ENCODE assay signal across 30 mouse cellular contexts in the genomic region with DNA sequence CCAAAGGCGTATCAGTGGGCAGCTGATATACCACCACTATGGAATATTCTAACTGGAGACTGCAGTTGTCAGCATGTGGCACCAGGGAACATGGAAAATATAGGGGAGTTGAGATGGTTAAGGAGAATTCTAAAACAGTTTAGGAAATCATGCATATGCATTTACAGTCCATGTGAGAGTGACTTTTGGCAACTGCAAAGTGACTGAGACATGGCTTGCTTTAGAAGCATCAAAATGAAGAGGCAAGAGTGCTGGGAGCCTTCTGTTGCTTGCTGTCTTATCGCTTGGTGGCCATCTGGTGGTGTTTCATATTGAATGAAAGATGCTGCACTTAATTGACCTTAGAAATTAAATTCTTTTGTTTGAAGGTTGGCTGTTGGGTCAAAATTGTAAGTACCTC. TPM values are rescaled to one million over a fixed set of nuclear protein-coding genes. Genes with fewer than 3 reads are reported as not detected.
DNase-seq lines count a peak whose midpoint lies in the region; ATAC-seq and TF ChIP-seq lines count a peak whose summit lies in the region.
"Had no signal": no experiment of that assay in that cellular context is flagged by ENCODE, and none has a peak within 500 bp of the region (broad histone marks: within the 10 kb centered on the region; RNA-seq: fewer than 3 reads in every experiment).

No protein-coding gene starts in this region.

- H3K9ac ChIP-seq in forebrain, embryonic 15.5 days (replicated peaks), result no peak overlapping the region
- no peak overlapping the region for H3K9ac ChIP-seq in forebrain, embryonic 12.5 days
- H3K9ac ChIP-seq: embryonic facial prominence, embryonic 12.5 days; heart, embryonic 12.5 days; kidney, embryonic 15.5 days; liver, embryonic 15.5 days; lung, embryonic 15.5 days; midbrain, embryonic 15.5 days; neural tube, embryonic 13.5 days had no signal

- H3K27ac ChIP-seq in cerebellum, adult 2 months (ENCODE audit: insufficient read depth, low read length), result no peak overlapping the region
- H3K27ac ChIP-seq in forebrain, embryonic 15.5 days (replicated peaks), result no peak overlapping the region
- H3K27ac ChIP-seq in forebrain, embryonic 12.5 days, result no peak overlapping the region
- H3K27ac ChIP-seq: embryonic facial prominence, embryonic 12.5 days; hindbrain, embryonic 10.5 days; hindbrain, postnatal 0 days; kidney, embryonic 15.5 days; limb, embryonic 10.5 days; liver, embryonic 15.5 days; lung, embryonic 15.5 days; midbrain, embryonic 15.5 days; neural tube, embryonic 13.5 days had no signal

- no peak for TF ChIP-seq POLR2A in cerebellum, adult 2 months (IDR thresholded peaks at IDR 0.05; ENCODE audit: borderline replicate concordance, insufficient read depth, low read length)

- no peaks in the 10 kb centered on the region for H3K27me3 ChIP-seq in cerebellum, adult 2 months (ENCODE audit: control insufficient read depth, insufficient read depth, low read length)
- H3K27me3 ChIP-seq in forebrain, embryonic 15.5 days, result no peaks in the 10 kb centered on the region
- H3K27me3 ChIP-seq in forebrain, embryonic 12.5 days, result no peaks in the 10 kb centered on the region
- H3K27me3 ChIP-seq: embryonic facial prominence, embryonic 12.5 days; heart, embryonic 12.5 days; kidney, embryonic 15.5 days; liver, embryonic 15.5 days; lung, embryonic 15.5 days; midbrain, embryonic 15.5 days; neural tube, embryonic 13.5 days had no signal

- H3K4me3 ChIP-seq in cerebellum, adult 2 months (replicated peaks; ENCODE audit: insufficient read depth, low read depth, low read length), result no peak overlapping the region
- H3K4me3 ChIP-seq in forebrain, embryonic 15.5 days, result no peak overlapping the region
- H3K4me3 ChIP-seq in forebrain, embryonic 12.5 days (replicated peaks), result no peak overlapping the region
- H3K4me3 ChIP-seq: embryonic facial prominence, embryonic 12.5 days; erythroblast, embryonic 14.5 days; heart, embryonic 12.5 days; hindbrain, embryonic 10.5 days; kidney, embryonic 15.5 days; limb, embryonic 10.5 days; liver, embryonic 15.5 days; lung, embryonic 15.5 days; midbrain, embryonic 15.5 days; myocyte; neural tube, embryonic 13.5 days had no signal

- WGBS in cerebellum, adult 2 months, result 48% methylated on average over 2 of the region's 2 CpGs
- 72% methylated on average over 2 of the region's 2 CpGs for WGBS in forebrain, embryonic 15.5 days
- 93% methylated on average over 2 of the region's 2 CpGs for WGBS in forebrain, embryonic 12.5 days

- H3K4me2 ChIP-seq in forebrain, embryonic 15.5 days (replicated peaks), result no peak overlapping the region
- no peak overlapping the region for H3K4me2 ChIP-seq in forebrain, embryonic 12.5 days
- H3K4me2 ChIP-seq: embryonic facial prominence, embryonic 12.5 days; heart, embryonic 12.5 days; kidney, embryonic 15.5 days; liver, embryonic 15.5 days; lung, embryonic 15.5 days; midbrain, embryonic 15.5 days; neural tube, embryonic 13.5 days had no signal

- ATAC-seq in cerebellum, adult (ENCODE audit: insufficient number of reproducible peaks, low FRiP score, low TSS enrichment), result no peak
- 0 out of 2 replicates have a peak, but pooled peaks have one; percentile 35 for ATAC-seq in forebrain, embryonic 15.5 days (replicated peaks)
- ATAC-seq in forebrain, embryonic 12.5 days (ENCODE audit: low FRiP score), result no peak
- ATAC-seq: hindbrain, postnatal 0 days; midbrain, embryonic 15.5 days had no signal

- no peaks in the 10 kb centered on the region for H3K9me3 ChIP-seq in forebrain, embryonic 15.5 days
- H3K9me3 ChIP-seq in forebrain, embryonic 12.5 days, result no peaks in the 10 kb centered on the region
- H3K9me3 ChIP-seq: embryonic facial prominence, embryonic 12.5 days; heart, embryonic 12.5 days; hindbrain, embryonic 10.5 days; kidney, embryonic 15.5 days; limb, embryonic 10.5 days; liver, embryonic 15.5 days; lung, embryonic 15.5 days; midbrain, embryonic 15.5 days; neural tube, embryonic 13.5 days had no signal

- peak in 1 of 2 experiments; percentile 55 for DNase-seq in cerebellum, adult 2 months
- DNase-seq in layer of hippocampus, adult 9-10 months (ENCODE audit: low spot score), result peak; percentile 18
- DNase-seq in layer of hippocampus, adult 8-10 months (ENCODE audit: low spot score in 2 of 2), result no peak
- peak; percentile 58 for DNase-seq in telencephalon, adult 2 months (ENCODE audit: low read depth, low spot score)
- DNase-seq: adrenal gland, postnatal 10 days; gastrocnemius, postnatal 25 days; heart, adult 18-20 months; heart, postnatal 10 days; kidney, adult 11 months; kidney, postnatal 4 days; liver; lung, postnatal 4 days; retina, postnatal 1 day; right cerebral cortex, postnatal 4 days; thymus, postnatal 36 days had no signal

- H3K36me3 ChIP-seq in forebrain, embryonic 15.5 days, result peaks cover 45% of the 10 kb centered on the region
- peaks cover 38% of the 10 kb centered on the region for H3K36me3 ChIP-seq in forebrain, embryonic 12.5 days (replicated peaks)

- H3K4me1 ChIP-seq in cerebellum, adult 2 months (ENCODE audit: control insufficient read depth, insufficient read depth, low read length), result peaks cover 4% of the 10 kb centered on the region; the same call in 1 of the 2 replicates
- H3K4me1 ChIP-seq in forebrain, embryonic 15.5 days, result no peaks in the 10 kb centered on the region; the same call in 1 of the 2 replicates
- no peaks in the 10 kb centered on the region for H3K4me1 ChIP-seq in forebrain, embryonic 12.5 days
- H3K4me1 ChIP-seq: embryonic facial prominence, embryonic 12.5 days; heart, embryonic 12.5 days; hindbrain, embryonic 10.5 days; kidney, embryonic 15.5 days; limb, embryonic 10.5 days; liver, embryonic 15.5 days; lung, embryonic 15.5 days; midbrain, embryonic 15.5 days; neural tube, embryonic 13.5 days had no signal

- TF ChIP-seq CTCF in cerebellum, adult 2 months (IDR thresholded peaks at IDR 0.05; ENCODE audit: borderline replicate concordance, insufficient read depth, low read depth, low read length), result peak; percentile 17; the same call in 1 of the 2 replicates

RNA-seq across cellular contexts. Expression of a gene that starts 7.1 kb away (rescaled TPM):
- 5.1 and 5.5 TPM in 2 replicates for polyA plus RNA-seq in cerebellum, adult 2 months (2012; rRNA removed)
- polyA plus RNA-seq in forebrain, embryonic 15.5 days (2015; fragmentation: Nextera tagmentation; extraction: Ambion mirVana), result 11.1 TPM in 2 replicates
- 10.4 and 11.1 TPM in 2 replicates for polyA plus RNA-seq in forebrain, embryonic 12.5 days (2016; fragmentation: Nextera tagmentation; extraction: Ambion mirVana)
- total RNA-seq in layer of hippocampus, adult 8-10 months (2022), result 1 to 10 TPM; 5.9 to 7.0 (median 6.4) TPM

RNA-seq across cellular contexts. Expression of a gene that starts 57.7 kb away (rescaled TPM):
- polyA plus RNA-seq in cerebellum, adult 2 months (2012; rRNA removed), result 0.74 and 0.75 TPM in 2 replicates
- 0.28 and 0.33 TPM in 2 replicates for polyA plus RNA-seq in forebrain, embryonic 15.5 days (2015; fragmentation: Nextera tagmentation; extraction: Ambion mirVana)
- polyA plus RNA-seq in forebrain, embryonic 12.5 days (2016; fragmentation: Nextera tagmentation; extraction: Ambion mirVana), result 0.13 and 0.26 TPM in 2 replicates
- total RNA-seq in layer of hippocampus, adult 8-10 months (2022), result 1 to 10 TPM in 2 of 4 experiments, under 1 TPM in 2; 0.35 to 4.4 (median 2.2) TPM
- polyA plus RNA-seq: erythroblast, embryonic 14.5 days; myocyte had no signal

Comparison
In these comparisons a context has a peak if more than half of its experiments do, and no peak if none do; other contexts are left out.
1. DNase-seq: peak in layer of hippocampus, adult 9-10 months (single experiment) and telencephalon, adult 2 months (single experiment); none in layer of hippocampus, adult 8-10 months (0 of 2).